Mouse (Mus musculus): ENCODE data around the gene Csf3.
A peak's percentile ranks its signal among the peaks of the same experiment; 100 is the strongest.

Gene Csf3

DNA sequence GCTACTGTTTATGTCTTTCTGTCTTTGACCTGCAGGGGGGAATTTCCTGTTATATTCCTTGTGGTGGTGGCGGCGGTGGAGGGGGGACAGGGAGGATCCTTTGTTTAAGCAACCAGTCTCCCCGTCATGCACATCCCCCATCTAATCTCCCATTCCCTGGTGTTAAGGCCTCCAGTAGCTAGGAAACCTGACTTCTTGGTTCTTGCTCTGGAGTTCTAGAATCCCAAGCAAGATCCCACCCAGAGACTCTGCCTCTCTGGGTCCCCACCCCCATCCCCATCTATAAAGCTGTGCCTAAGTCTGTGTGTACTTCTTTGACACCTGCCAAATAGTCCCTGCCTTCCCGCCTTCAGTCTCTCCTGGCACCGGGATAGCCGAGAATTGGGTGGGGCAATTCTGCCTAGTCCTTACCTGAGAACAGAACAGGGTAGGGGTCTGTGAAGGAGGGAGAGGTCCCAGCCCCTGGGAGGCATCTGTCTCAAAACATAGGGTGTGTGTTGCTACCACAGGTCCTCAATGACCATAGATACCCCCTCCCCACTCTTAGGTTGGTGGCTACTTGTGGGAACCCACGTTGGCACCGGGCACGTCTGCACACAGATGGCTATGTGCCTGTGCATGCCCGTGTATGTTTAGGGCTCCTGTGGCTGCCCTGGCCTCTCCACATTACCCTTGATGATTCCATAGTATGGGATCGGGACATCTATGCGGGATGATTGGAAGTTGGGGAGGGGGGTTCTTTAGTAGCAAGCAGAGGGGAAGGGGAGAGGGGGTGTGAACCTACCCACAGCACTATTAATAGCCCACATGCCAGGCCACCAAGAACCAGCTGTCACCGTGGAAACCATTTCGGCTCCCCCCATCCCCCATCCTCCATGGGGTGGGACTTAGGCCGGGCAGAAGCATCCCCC, 47.7 kb downstream of the Csf3 start:
- no peak for DNase-seq (ENCODE audit: low spot score)

DNA sequence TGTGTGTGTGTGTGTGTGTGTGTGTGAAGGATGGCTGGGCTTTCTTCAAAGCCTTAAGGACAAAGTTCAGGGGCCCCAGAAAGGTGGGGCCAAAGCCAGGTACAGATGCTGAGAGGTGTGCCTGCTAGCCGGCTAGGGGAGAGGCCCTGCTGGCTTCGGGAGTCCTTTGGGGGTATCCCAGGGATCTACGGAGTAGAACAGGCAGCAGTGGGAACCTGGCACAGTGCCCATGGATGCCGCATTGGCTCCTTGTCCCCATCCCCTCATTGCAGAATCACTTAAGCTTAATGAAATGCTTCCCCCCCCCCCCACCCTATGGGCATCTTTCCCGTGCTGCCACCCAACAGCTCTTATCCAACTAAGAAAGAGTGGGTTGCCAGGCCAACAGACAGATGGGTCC, 48.7 kb downstream of the Csf3 start:
- no peak for DNase-seq (ENCODE audit: low spot score)

DNA sequence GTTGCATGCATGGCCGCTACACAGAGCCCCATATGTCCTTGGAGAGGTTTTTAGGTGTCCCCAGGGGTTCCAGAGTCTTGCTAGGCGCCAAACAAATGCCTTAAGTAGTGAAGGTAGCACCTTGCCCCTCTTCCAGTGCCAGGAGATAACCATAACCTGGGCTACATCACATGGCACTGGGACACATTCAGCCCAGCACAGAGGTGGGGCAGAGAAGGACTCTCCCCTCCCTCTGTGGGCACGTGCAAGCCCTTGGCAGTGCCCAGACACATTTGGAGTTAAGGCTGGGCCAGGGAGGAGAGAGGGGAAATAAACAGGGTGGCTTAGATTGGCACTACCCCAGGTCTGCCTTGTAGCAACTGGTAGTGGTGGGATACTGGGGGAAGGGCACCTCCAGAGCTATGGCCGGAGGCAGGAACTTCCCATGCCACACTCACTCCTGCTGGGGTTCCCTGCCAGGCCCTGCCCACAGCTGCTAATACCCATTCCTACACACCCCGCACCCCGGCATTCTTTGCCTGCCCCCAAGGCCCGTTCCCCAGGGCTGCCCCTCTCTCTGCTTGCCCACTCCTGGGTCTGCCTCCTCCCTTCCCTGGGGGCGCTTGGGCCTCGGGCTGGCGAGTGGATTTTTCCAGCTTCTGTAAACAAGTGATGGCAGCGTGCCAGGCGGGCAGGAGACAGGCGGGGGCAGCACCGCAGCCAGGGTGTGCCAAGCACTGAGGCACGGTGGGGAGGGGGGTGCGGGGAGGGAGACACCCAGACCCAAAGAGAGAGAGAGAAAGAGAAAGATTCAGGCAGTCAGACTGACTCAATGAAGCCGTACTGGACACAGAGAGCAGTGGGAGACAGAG, 49.5 kb downstream of the Csf3 start:
- DNase-seq (ENCODE audit: low spot score): peak; percentile 84

DNA sequence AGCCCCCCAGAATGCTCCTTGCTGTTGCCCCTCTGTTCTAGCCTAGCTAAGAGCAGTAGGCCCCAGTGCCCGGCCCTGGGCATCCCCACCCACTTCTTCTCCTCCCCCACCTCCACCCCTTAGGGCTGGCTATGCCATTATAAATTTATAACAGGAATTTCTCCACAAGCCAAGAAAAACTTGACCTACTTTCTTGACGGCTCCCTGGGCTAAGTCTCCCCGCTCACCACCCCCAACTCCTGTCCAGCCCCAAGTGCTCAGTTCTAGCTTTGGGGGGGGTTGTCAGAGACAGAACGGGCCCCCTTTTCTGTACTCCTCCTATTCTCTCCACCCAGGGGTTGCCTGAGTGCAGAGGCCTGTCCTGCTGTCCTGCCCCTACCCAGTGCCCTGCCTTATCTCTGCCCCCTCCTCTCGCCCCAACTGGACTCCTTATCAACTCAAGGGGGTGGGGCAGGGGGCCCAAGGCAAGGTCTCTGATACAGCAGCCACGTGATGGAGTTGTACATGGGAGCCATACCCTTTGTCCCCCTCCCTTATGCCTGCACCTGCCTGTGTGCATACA, 50.2 kb downstream of the Csf3 start:
- DNase-seq (ENCODE audit: low spot score): peak; percentile 84

DNA sequence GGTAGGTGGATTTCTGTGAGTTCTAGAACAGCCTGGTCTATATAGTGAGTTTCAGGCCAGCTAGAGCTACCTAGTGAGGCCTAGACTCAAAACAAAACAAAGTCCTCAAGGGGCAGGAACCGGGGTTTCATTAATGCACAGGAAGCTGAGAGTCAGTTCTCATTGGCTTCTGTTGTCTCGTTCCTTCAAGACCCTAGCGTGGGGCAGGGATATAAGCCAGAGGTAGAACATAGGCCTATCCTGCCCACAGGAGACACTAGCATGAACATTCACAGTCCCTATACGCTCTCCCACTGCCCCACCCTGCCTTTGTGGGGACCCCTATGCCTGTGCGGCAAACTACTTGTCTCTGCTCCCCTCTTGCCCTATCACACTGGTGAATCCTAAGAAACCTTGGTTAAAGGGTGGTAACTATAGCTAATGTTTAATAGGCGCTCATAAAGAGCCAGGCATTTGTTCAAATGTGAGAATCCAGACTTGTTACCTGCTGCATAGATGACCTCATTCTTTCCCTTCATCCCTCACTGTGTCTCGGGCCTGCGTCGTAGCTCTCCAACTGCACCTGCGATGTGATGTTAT, 51.6 kb downstream of the Csf3 start:
- DNase-seq (ENCODE audit: low spot score): no peak

Measured in ovary, adult 18-20 months (tissue).